Mouse (Mus musculus) small intestine, adult 2 months (tissue): ENCODE results near the gene Scap. TPM values are rescaled to one million over a fixed set of nuclear protein-coding genes. Genes with fewer than 3 reads are reported as not detected.

Source experiments
- H3K27ac ChIP-seq: fragments of 200-500 bp; 2 replicates; pipeline ENCODE4 v1.5.1; 2012; ENCODE audit warnings: low read depth, low read length, control low read depth, inconsistent platforms; ENCODE audit not compliant: insufficient read depth
- H3K27me3 ChIP-seq: fragments of 200-500 bp; 2 replicates; pipeline ENCODE4 v1.6.1; 2012; ENCODE audit warnings: mild to moderate bottlenecking, moderate library complexity, low read length, inconsistent platforms; ENCODE audit not compliant: control insufficient read depth, insufficient read depth
- H3K36me3 ChIP-seq: fragments of 200-500 bp; 2 replicates; pipeline ENCODE4 v1.6.1; 2012; ENCODE audit warnings: mild to moderate bottlenecking, low read length, control low read depth, inconsistent platforms; ENCODE audit not compliant: control insufficient read depth, insufficient read depth
- H3K4me1 ChIP-seq: fragments of 200-500 bp; 2 replicates; pipeline ENCODE4 v1.6.1; 2012; ENCODE audit warnings: low read length, inconsistent platforms, mixed read lengths; ENCODE audit not compliant: control insufficient read depth, insufficient read depth, insufficient read length
- H3K4me3 ChIP-seq: fragments of 200-500 bp; 2 replicates; pipeline ENCODE4 v1.5.1; 2012; ENCODE audit warnings: low read depth, mild to moderate bottlenecking, control low read depth, inconsistent platforms, low read length, moderate library complexity
- CTCF ChIP-seq: fragments of 200-500 bp; IDR thresholded peaks from 2 replicates; pipeline ENCODE4 v1.5.1; 2012; ENCODE audit warnings: low read depth, mild to moderate bottlenecking, control low read depth, inconsistent platforms, low read length, moderate library complexity, mixed read lengths; ENCODE audit not compliant: insufficient replicate concordance, insufficient read length; ENCODE audit errors: extremely low read depth
- POLR2A ChIP-seq: fragments of 200-500 bp; IDR thresholded peaks from 2 replicates; pipeline ENCODE4 v1.6.1; 2012; ENCODE audit warnings: low read depth, mild to moderate bottlenecking, control low read depth, inconsistent platforms, low read length, moderate library complexity
- WGBS: fragments of 180-500 bp; shearing (Covaris S2); methylation state at CpG from one replicate; pipeline ENCODE4 v1.1.7; 2018; 5-methylcytosine and 5-hydroxymethylcytosine counted together
- polyA plus RNA-seq: library from polyadenylated mRNA; depleted of rRNA; stranded (reverse); fragments of >200 nt; gene quantifications from 2 replicates; pipeline ENCODE4 v1.2.3, GENCODE M21; 2012

The Scap gene
- polyA plus RNA-seq, 1 experiment = 34.9 TPM

DNA sequence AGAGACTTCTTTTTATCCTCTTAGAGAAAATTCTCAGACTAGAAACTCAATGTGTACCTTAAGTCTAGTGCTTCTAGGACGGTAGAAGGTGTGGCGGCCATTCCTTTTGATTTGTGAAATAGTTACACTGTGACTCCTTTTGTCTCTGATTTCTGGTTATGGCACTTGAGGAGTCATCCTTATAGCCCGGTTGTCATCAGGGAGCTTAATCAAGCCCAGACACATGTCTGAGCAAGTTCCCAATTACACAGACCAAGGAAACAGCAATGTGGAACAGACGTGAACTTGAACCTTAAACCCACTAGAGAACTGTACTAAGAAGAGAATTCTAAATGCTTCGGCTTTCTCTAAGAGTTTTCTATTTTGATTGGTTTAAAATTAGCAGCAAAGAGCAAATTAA, 17.1 kb downstream of the Scap start:
- no peaks in the 10 kb centered on the region for H3K27me3 ChIP-seq
- H3K4me3 ChIP-seq = no peak overlapping the region
- TF ChIP-seq CTCF = no peak
- no peak for TF ChIP-seq POLR2A
- no peak overlapping the region for H3K27ac ChIP-seq
- H3K36me3 ChIP-seq = peaks cover 7% of the 10 kb centered on the region; the same call in 1 of the 2 replicates
- WGBS = 87% methylated on average over 5 of the region's 5 CpGs
- H3K4me1 ChIP-seq = no peaks in the 10 kb centered on the region

GRCm38 (mm10) chr9:110350612-110351011, 17.5 kb downstream of the Scap start:
- H3K36me3 ChIP-seq = peaks cover 8% of the 10 kb centered on the region
- H3K27ac ChIP-seq = no peak overlapping the region
- no peaks in the 10 kb centered on the region for H3K4me1 ChIP-seq
- 83% methylated on average over 5 of the region's 5 CpGs for WGBS
- no peak overlapping the region for H3K4me3 ChIP-seq
- no peaks in the 10 kb centered on the region for H3K27me3 ChIP-seq
- no peak for TF ChIP-seq CTCF
- TF ChIP-seq POLR2A = no peak

DNA sequence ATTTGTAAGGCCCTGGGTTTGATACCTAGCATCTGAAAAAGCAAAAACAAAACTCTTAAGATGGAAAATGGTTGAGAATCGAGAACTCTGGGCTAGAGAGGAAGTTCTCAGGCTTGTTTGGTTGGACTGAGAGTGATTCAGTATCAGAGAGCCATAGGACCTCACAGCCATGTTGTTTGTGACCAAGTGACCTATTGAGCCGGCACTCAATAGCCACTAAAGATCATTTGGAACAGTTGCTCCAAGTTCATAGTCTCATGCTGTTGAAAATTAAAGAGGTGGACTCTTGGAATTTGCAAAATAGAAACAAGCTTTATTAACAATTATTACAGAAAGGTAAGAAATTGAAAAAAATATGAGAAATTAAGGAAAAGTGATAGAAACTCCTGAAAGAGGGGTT, 18.3 kb downstream of the Scap start:
- peaks cover 12% of the 10 kb centered on the region for H3K36me3 ChIP-seq
- no peaks in the 10 kb centered on the region for H3K27me3 ChIP-seq
- TF ChIP-seq POLR2A (no peak), CTCF (no peak)
- H3K4me3 ChIP-seq = no peak overlapping the region
- no peak overlapping the region for H3K27ac ChIP-seq
- WGBS = 79% methylated on average over 2 of the region's 2 CpGs
- H3K4me1 ChIP-seq = no peaks in the 10 kb centered on the region

DNA sequence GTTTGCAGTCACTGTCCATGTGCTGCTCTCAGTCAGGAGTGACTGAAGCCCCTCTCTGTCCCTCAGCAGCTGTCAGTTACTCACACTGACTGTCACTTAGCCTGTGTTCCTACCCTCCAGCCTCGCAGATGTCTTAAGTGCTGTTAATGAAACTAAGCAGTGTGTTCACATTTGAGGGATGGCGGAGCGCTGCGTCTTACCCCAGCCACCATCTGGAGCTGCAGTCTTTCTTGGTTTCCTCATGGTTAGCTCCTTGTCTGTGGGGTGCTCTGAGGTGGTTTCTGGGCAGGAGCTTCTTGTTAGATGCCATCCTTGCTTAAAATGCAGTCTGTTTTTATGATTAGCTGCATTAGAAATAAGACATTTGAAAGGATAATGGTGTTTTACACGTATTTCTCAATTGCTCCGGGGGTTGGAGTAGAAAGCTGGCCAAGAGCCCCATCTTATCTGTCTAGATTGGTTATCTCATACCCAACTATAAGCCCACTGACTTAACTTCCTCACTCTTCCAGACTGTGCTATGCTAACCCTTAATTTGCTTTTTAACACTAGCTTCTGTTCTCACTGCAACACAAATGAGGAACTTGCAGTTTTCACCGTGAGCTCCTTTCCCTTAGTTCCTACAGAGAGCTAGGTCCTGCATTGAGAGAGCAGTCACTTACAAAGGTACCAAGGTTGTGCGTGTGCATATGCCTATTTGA, 19.0 kb downstream of the Scap start:
- Histone ChIP-seq H3K27me3 (no peaks in the 10 kb centered on the region), H3K36me3 (peaks cover 15% of the 10 kb centered on the region), H3K27ac (no peak overlapping the region), H3K4me3 (no peak overlapping the region), H3K4me1 (no peaks in the 10 kb centered on the region)
- WGBS = 73% methylated on average over 8 of the region's 8 CpGs
- no peak for TF ChIP-seq POLR2A
- no peak for TF ChIP-seq CTCF

DNA sequence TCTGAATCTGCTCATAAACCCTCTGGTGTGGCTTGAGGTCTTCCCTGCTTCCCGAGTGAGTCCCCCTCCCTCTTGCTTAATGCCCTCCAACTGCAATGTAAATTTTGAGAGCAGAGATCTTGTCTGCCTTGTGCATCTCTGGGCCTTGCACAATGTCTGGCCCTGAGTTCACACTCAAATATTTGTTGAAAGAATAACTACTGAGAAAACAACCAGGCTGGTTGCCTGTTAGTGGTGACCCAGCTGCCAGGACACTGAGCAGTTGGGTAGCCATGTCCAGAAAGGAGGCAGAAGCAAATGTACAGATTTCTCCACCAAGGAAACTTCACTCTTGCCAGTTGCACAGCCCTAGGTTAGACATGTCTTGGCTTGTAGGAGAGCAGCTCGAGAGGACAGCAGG, 25.3 kb downstream of the Scap start:
- no peaks in the 10 kb centered on the region for H3K4me1 ChIP-seq
- no peak for TF ChIP-seq CTCF
- TF ChIP-seq POLR2A = no peak
- no peak overlapping the region for H3K27ac ChIP-seq
- H3K4me3 ChIP-seq = no peak overlapping the region
- H3K27me3 ChIP-seq = no peaks in the 10 kb centered on the region
- peaks cover 25% of the 10 kb centered on the region for H3K36me3 ChIP-seq
- 82% methylated on average over 2 of the region's 2 CpGs for WGBS

GRCm38 (mm10) chr9:110361299-110361698, 28.2 kb downstream of the Scap start:
- 74% methylated on average over 12 of the region's 12 CpGs for WGBS
- Histone ChIP-seq H3K4me3 (no peak overlapping the region), H3K27ac (no peak overlapping the region), H3K4me1 (no peaks in the 10 kb centered on the region), H3K27me3 (no peaks in the 10 kb centered on the region), H3K36me3 (peaks cover 24% of the 10 kb centered on the region)
- TF ChIP-seq POLR2A = no peak
- TF ChIP-seq CTCF = no peak

GRCm38 (mm10) chr9:110362337-110362736, 29.2 kb downstream of the Scap start:
- WGBS = 67% methylated on average over 10 of the region's 10 CpGs
- H3K27me3 ChIP-seq = no peaks in the 10 kb centered on the region
- H3K36me3 ChIP-seq = peaks cover 24% of the 10 kb centered on the region
- TF ChIP-seq POLR2A (no peak), CTCF (no peak)
- no peak overlapping the region for H3K4me3 ChIP-seq
- H3K27ac ChIP-seq = no peak overlapping the region
- no peaks in the 10 kb centered on the region for H3K4me1 ChIP-seq

DNA sequence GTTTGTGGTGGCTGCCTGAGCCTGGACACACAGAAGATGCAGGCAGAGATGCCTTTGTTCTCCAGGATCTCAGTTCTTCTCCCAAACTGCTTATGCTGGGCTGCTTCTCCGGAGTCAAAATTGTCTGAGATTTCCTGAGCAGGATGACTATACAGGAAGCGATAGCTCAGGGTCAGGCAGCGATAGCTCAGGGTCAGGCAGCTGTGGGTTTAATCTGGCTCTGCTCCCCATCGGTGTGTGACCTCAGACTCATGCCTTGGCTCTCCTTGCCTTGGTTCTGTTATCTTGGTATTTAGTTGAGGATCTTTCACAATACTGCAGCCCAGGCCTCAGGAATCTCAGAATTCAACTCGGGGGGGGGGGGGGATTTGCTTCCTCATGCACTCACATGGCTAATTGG, 33.7 kb downstream of the Scap start:
- H3K36me3 ChIP-seq = peaks cover 28% of the 10 kb centered on the region
- WGBS = 80% methylated on average over 5 of the region's 5 CpGs
- TF ChIP-seq POLR2A (no peak), CTCF (no peak)
- no peaks in the 10 kb centered on the region for H3K4me1 ChIP-seq
- no peak overlapping the region for H3K27ac ChIP-seq
- no peak overlapping the region for H3K4me3 ChIP-seq
- no peaks in the 10 kb centered on the region for H3K27me3 ChIP-seq
